27 mouse cellular contexts compared by ENCODE assay signal in the genomic region with DNA sequence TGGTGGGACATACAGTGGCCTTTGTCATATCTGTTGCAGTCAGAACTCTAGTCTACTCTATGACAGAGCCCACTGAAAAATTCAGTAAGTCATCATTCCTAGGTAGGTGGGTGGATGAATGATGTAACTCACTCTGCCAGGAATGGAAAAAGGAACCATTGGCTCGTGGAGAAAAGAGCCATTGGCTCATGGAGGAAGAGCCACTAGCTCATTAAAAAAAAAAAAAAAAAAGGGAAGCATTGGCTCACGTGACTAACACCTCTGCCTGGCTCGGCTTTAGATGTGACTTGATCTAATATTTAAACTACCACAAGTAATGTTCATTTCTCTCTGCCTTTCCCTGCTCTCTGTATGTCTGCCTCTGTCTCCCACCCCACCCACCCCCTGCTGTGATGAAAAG. TPM values are rescaled to one million over a fixed set of nuclear protein-coding genes. Genes with fewer than 3 reads are reported as not detected.
A peak's percentile ranks its signal among the peaks of the same experiment; 100 is the strongest.
DNase-seq lines count a peak whose midpoint lies in the region; ATAC-seq and TF ChIP-seq lines count a peak whose summit lies in the region.
"Had no signal": no experiment of that assay in that cellular context is flagged by ENCODE, and none has a peak within 500 bp of the region (broad histone marks: within the 10 kb centered on the region; RNA-seq: fewer than 3 reads in every experiment).

No protein-coding gene starts in this region.

- H3K79me2 ChIP-seq in CH12.LX (replicated peaks; ENCODE audit: control insufficient read depth, extremely low read depth, insufficient read depth, poor library complexity, severe bottlenecking) = no peaks in the 10 kb centered on the region
- no peaks in the 10 kb centered on the region for H3K79me2 ChIP-seq in MEL (ENCODE audit: control insufficient read depth, insufficient read depth, low read length, poor library complexity)
- H3K79me2 ChIP-seq in myocyte (ENCODE audit: control insufficient read depth, insufficient read depth) = no peaks in the 10 kb centered on the region

- H3K36me3 ChIP-seq in CH12.LX (replicated peaks in 1 of 2; ENCODE audit: control insufficient read depth in 1 of 2, insufficient read depth in 1 of 2, low read length in 1 of 2) (no peaks in the 10 kb centered on the region), MEL (ENCODE audit: control insufficient read depth in 1 of 2, insufficient read depth in 2 of 2, low read length in 2 of 2) (no peaks in the 10 kb centered on the region; a peak in 1 of 4 replicates), myocyte (ENCODE audit: control insufficient read depth, insufficient read depth) (no peaks in the 10 kb centered on the region)
- no peaks in the 10 kb centered on the region for H3K36me3 ChIP-seq in kidney, embryonic 16.5 days (ENCODE audit: insufficient read depth, low read length)
- H3K36me3 ChIP-seq: forebrain, embryonic 10.5 days; forebrain, embryonic 15.5 days; hindbrain, embryonic 10.5 days; lung, embryonic 15.5 days; midbrain, embryonic 10.5 days; midbrain, embryonic 15.5 days; neural tube, embryonic 12.5 days had no signal

- in situ Hi-C loops in CH12.LX (cut with MboI; ENCODE audit: low pct_ligation_motif_present, low pct_unique_long_range_greater_than_20kb, low sequenced_read_pairs) = no loop called here

- TF ChIP-seq RAD21 in CH12.LX (IDR thresholded peaks at IDR 0.05; ENCODE audit: low read depth, low read length) (no peak), MEL (IDR thresholded peaks at IDR 0.05; ENCODE audit: low read depth, low read length) (no peak)

- ATAC-seq in granulocyte monocyte progenitor cell, adult 5-6 weeks (replicated peaks; ENCODE audit: poor library complexity, severe bottlenecking) = peak; percentile 43
- ATAC-seq in kidney, embryonic 16.5 days (ENCODE audit: low FRiP score, low TSS enrichment) = no peak
- ATAC-seq: forebrain, embryonic 15.5 days; hindbrain, embryonic 16.5 days; midbrain, embryonic 15.5 days had no signal

- H3K4me1 ChIP-seq in CH12.LX (ENCODE audit: control insufficient read depth in 1 of 2, insufficient read depth in 2 of 2) (peaks cover 0 to 15% of the 10 kb centered on the region in 2 experiments; a peak in 2 of 4 replicates), MEL (ENCODE audit: control insufficient read depth in 1 of 2, insufficient read depth in 2 of 2, low read length in 2 of 2) (0 out of 4 replicates have a peak, but pooled peaks cover 0 to 2% of the 10 kb centered on the region in 2 experiments)
- H3K4me1 ChIP-seq in kidney, embryonic 16.5 days (ENCODE audit: insufficient read depth, low read length) = no peaks in the 10 kb centered on the region
- H3K4me1 ChIP-seq: forebrain, embryonic 15.5 days; hindbrain, embryonic 10.5 days; lung, embryonic 15.5 days; midbrain, embryonic 10.5 days; midbrain, embryonic 15.5 days had no signal

- DNase-seq in CH12.LX (ENCODE audit: extremely low read depth) (no peak), MEL (ENCODE audit: low read depth, low spot score) (peak; percentile 34)
- no peak for DNase-seq in adrenal gland, adult 18-20 months (ENCODE audit: low spot score in 2 of 2)
- no peak for DNase-seq in spleen, adult 18-20 months
- DNase-seq: adrenal gland, adult 2 months; adrenal gland, postnatal 36 days; cerebellum, adult 8-10 months; cerebellum, postnatal 25 days; heart, postnatal 14 days; kidney, postnatal 4 days; layer of hippocampus, postnatal 36 days; liver; right cerebral cortex, postnatal 14 days; thymus, adult 2 months; thymus, postnatal 36 days had no signal

- TF ChIP-seq CTCF in CH12.LX (conservative IDR thresholded peaks at IDR 0.05 in 1 of 2, IDR thresholded peaks at IDR 0.05 in 1 of 2; ENCODE audit: low read depth in 2 of 2, low read length in 2 of 2) (no peak), MEL (IDR thresholded peaks at IDR 0.05 in 2 of 3, conservative IDR thresholded peaks at IDR 0.05 in 1 of 3; ENCODE audit: control insufficient read depth in 1 of 3, insufficient read depth in 1 of 3, low read depth in 2 of 3, low read length in 3 of 3, poor library complexity in 1 of 3, severe bottlenecking in 1 of 3) (no peak)

- H3K9me3 ChIP-seq in CH12.LX (replicated peaks; ENCODE audit: low read length) (no peaks in the 10 kb centered on the region), MEL (replicated peaks; ENCODE audit: insufficient read depth, low read length) (no peaks in the 10 kb centered on the region)
- H3K9me3 ChIP-seq in kidney, embryonic 16.5 days (ENCODE audit: low read length) = no peaks in the 10 kb centered on the region
- H3K9me3 ChIP-seq: forebrain, embryonic 10.5 days; forebrain, embryonic 15.5 days; hindbrain, embryonic 10.5 days; lung, embryonic 15.5 days; midbrain, embryonic 10.5 days; midbrain, embryonic 15.5 days; neural tube, embryonic 12.5 days had no signal

- dilution Hi-C loops in CH12.LX (cut with MboI; ENCODE audit: extremely low pct_ligation_motif_present, extremely low pct_unique_long_range_greater_than_20kb, low sequenced_read_pairs) = no loop called here

- TF ChIP-seq POLR2A in CH12.LX (IDR thresholded peaks at IDR 0.05; ENCODE audit: low read depth, low read length) (no peak), MEL (IDR thresholded peaks at IDR 0.05; ENCODE audit: control insufficient read depth in 1 of 2, insufficient read depth in 1 of 2, low read depth in 1 of 2, low read length in 2 of 2, poor library complexity in 1 of 2) (no peak), myocyte (IDR thresholded peaks at IDR 0.05; ENCODE audit: insufficient read length, low read depth) (no peak)

- no peaks in the 10 kb centered on the region for H3K27me3 ChIP-seq in CH12.LX (replicated peaks)
- no peaks in the 10 kb centered on the region for H3K27me3 ChIP-seq in MEL (ENCODE audit: control insufficient read depth in 1 of 2, insufficient read depth in 2 of 2, low read length in 2 of 2)
- H3K27me3 ChIP-seq in myocyte (ENCODE audit: control insufficient read depth, insufficient read depth, insufficient read length) = peaks cover 30% of the 10 kb centered on the region
- no peaks in the 10 kb centered on the region for H3K27me3 ChIP-seq in kidney, embryonic 16.5 days (ENCODE audit: insufficient read depth, low read length)
- H3K27me3 ChIP-seq: forebrain, embryonic 15.5 days; lung, embryonic 15.5 days; midbrain, embryonic 15.5 days; neural tube, embryonic 12.5 days had no signal

- no peak overlapping the region for H3K9ac ChIP-seq in CH12.LX (ENCODE audit: insufficient read depth, low read depth)
- H3K9ac ChIP-seq in MEL (ENCODE audit: control insufficient read depth, low read depth, low read length, poor library complexity, severe bottlenecking) = no peak overlapping the region
- no peak overlapping the region for H3K9ac ChIP-seq in kidney, embryonic 16.5 days (replicated peaks; ENCODE audit: low read length)
- H3K9ac ChIP-seq: forebrain, embryonic 15.5 days; lung, embryonic 15.5 days; midbrain, embryonic 15.5 days; neural tube, embryonic 12.5 days had no signal

- H3K27ac ChIP-seq in CH12.LX (ENCODE audit: insufficient read depth, low read depth) = no peak overlapping the region
- no peak overlapping the region for H3K27ac ChIP-seq in MEL (ENCODE audit: control insufficient read depth, low read depth, low read length)
- no peak overlapping the region for H3K27ac ChIP-seq in kidney, embryonic 16.5 days (ENCODE audit: low read length)
- H3K27ac ChIP-seq: forebrain, embryonic 10.5 days; forebrain, embryonic 15.5 days; hindbrain, embryonic 10.5 days; kidney, postnatal 0 days; lung, embryonic 15.5 days; midbrain, embryonic 10.5 days; midbrain, embryonic 15.5 days; neural tube, embryonic 12.5 days had no signal

- 71% methylated on average over 3 of the region's 3 CpGs for WGBS in kidney, embryonic 16.5 days

- H3K4me2 ChIP-seq in CH12.LX (ENCODE audit: insufficient read depth, low read depth, poor library complexity, severe bottlenecking) (no peak overlapping the region), myocyte (ENCODE audit: low read depth) (no peak overlapping the region)
- H3K4me2 ChIP-seq in kidney, embryonic 16.5 days (replicated peaks; ENCODE audit: low read depth, low read length) = no peak overlapping the region
- H3K4me2 ChIP-seq: forebrain, embryonic 15.5 days; lung, embryonic 15.5 days; midbrain, embryonic 15.5 days; neural tube, embryonic 12.5 days had no signal

- TF ChIP-seq EP300 in CH12.LX (IDR thresholded peaks at IDR 0.05; ENCODE audit: low read length) (no peak), MEL (IDR thresholded peaks at IDR 0.05; ENCODE audit: low read depth in 1 of 2, low read length in 2 of 2) (no peak)

- no peak overlapping the region for H3K4me3 ChIP-seq in CH12.LX (replicated peaks in 1 of 3; ENCODE audit: low read depth in 2 of 3, low read length in 2 of 3, poor library complexity in 1 of 3)
- no peak overlapping the region for H3K4me3 ChIP-seq in MEL (ENCODE audit: control insufficient read depth in 1 of 2, insufficient read depth in 1 of 2, low read depth in 2 of 2, low read length in 2 of 2)
- H3K4me3 ChIP-seq in myocyte = no peak overlapping the region
- H3K4me3 ChIP-seq in kidney, embryonic 16.5 days (ENCODE audit: low read length) = no peak overlapping the region
- H3K4me3 ChIP-seq: forebrain, embryonic 10.5 days; forebrain, embryonic 15.5 days; hindbrain, embryonic 10.5 days; lung, embryonic 15.5 days; midbrain, embryonic 10.5 days; midbrain, embryonic 15.5 days; neural tube, embryonic 12.5 days had no signal

- no peak overlapping the region for H3ac ChIP-seq in myocyte (ENCODE audit: control insufficient read depth, insufficient read length)

TF ChIP-seq in CH12.LX, 34 proteins besides CTCF, POLR2A, EP300 and RAD21 (continues in another document):
- peak; percentile 7; the same call in 1 of the 2 replicates for TF ChIP-seq USF1 (IDR thresholded peaks at IDR 0.05; ENCODE audit: low read depth, low read length)
- TF ChIP-seq ETS1 (conservative IDR thresholded peaks at IDR 0.05; ENCODE audit: low read depth, low read length) = no peak

TF ChIP-seq in MEL, 35 proteins besides CTCF, POLR2A, EP300 and RAD21 (continues in another document):
- TF ChIP-seq POLR2AphosphoS2 (IDR thresholded peaks at IDR 0.05; ENCODE audit: low read length) (no peak), NRF1 (IDR thresholded peaks at IDR 0.05; ENCODE audit: insufficient read depth, low read depth, low read length, poor library complexity, severe bottlenecking) (no peak)

TF ChIP-seq in myocyte, 11 proteins besides CTCF, POLR2A, EP300 and RAD21 (continues in another document):
- TF ChIP-seq TCF12 (IDR thresholded peaks at IDR 0.05; ENCODE audit: insufficient read depth, poor library complexity, severe bottlenecking) (no peak), USF1 (IDR thresholded peaks at IDR 0.05; ENCODE audit: low read depth) (peak; percentile 21)

RNA-seq across cellular contexts. Expression of a gene that starts 27.1 kb away (rescaled TPM):
- total RNA-seq in CH12.LX (2012; rRNA removed) (1.3 and 1.7 TPM in 2 replicates), CH12.LX (2014; rRNA removed) (1.5 and 2.5 TPM in 2 replicates), MEL (2012; rRNA removed) (0.42 and 0.50 TPM in 2 replicates)
- polyA plus RNA-seq in CH12.LX (2012; ENCODE audit: insufficient read length, low read depth) (0.84 and 1.3 TPM in 2 replicates), MEL (2012; ENCODE audit: insufficient read depth in 1 of 2, insufficient read length in 2 of 2, low read depth in 1 of 2, low replicate concordance in 2 of 2, missing spikeins in 1 of 2) (under 1 TPM in 1 of 2 experiments, not detected in 1; 0.14 TPM), myocyte (2012; fragmentation: generic; extraction: Trizol) (0.06 TPM)
- 56.7 and 73.7 TPM in 2 replicates for total RNA-seq in granulocyte monocyte progenitor cell, adult 5-6 weeks (2014; fragmentation: Nextera tagmentation)
- total RNA-seq in granulocyte monocyte progenitor cell, adult 5-6 weeks (2017) = 29.6 and 35.3 TPM in 2 replicates
- 1 to 10 TPM; 5.6 to 7.7 TPM for total RNA-seq in adrenal gland, adult 18-20 months (2021)
- 29.1 and 31.9 TPM in 2 replicates for polyA plus RNA-seq in kidney, embryonic 16.5 days (2015; fragmentation: Nextera tagmentation; extraction: Ambion mirVana)
